Mouse (Mus musculus): ENCODE results near the gene Hk2.
"Not testable (repeated sequence)": the region's sequence is repeated elsewhere in the genome, so short reads cannot be mapped to it uniquely, and the experiment has no call there.

The Hk2 gene

GRCm38 (mm10) chr6:82737634-82738540 is 36.4 kb downstream of the Hk2 start:
- no peak for DNase-seq

GRCm38 (mm10) chr6:82736626-82737600 is 37.3 kb downstream of the Hk2 start:
- no peak for DNase-seq

GRCm38 (mm10) chr6:82735347-82735746 is 38.9 kb downstream of the Hk2 start:
- no peak for DNase-seq

- DNase-seq = no peak
Measured at GRCm38 (mm10) chr6:82728635-82729034, 45.6 kb downstream of the Hk2 start.

GRCm38 (mm10) chr6:82727206-82727605 is 47.0 kb downstream of the Hk2 start:
- DNase-seq = no peak

GRCm38 (mm10) chr6:82723321-82723720 is 50.9 kb downstream of the Hk2 start:
- no peak for DNase-seq

- no peak for DNase-seq
Measured at GRCm38 (mm10) chr6:82716126-82716525, 58.1 kb downstream of the Hk2 start.

GRCm38 (mm10) chr6:82715653-82716052 is 58.6 kb downstream of the Hk2 start:
- DNase-seq = no peak

- no peak for DNase-seq
Measured at GRCm38 (mm10) chr6:82715253-82715652, 59.0 kb downstream of the Hk2 start.

- no peak for DNase-seq
Measured at GRCm38 (mm10) chr6:82714841-82715240, 59.4 kb downstream of the Hk2 start.

GRCm38 (mm10) chr6:82714243-82714642 is 60.0 kb downstream of the Hk2 start:
- DNase-seq = peak; percentile 39

GRCm38 (mm10) chr6:82707742-82708141 is 66.5 kb downstream of the Hk2 start:
- no peak for DNase-seq

GRCm38 (mm10) chr6:82707241-82707640 is 67.0 kb downstream of the Hk2 start:
- no peak for DNase-seq

- DNase-seq = no peak
Measured at GRCm38 (mm10) chr6:82705221-82705620, 69.0 kb downstream of the Hk2 start, which contains the start of gene Pole4. Gene Pole4, minus strand, starts transcription at chr6:82705365.

- DNase-seq = no peak
Measured at GRCm38 (mm10) chr6:82703710-82704109, 70.5 kb downstream of the Hk2 start.

- DNase-seq = peak; percentile 60
Measured at GRCm38 (mm10) chr6:82702593-82703017, 71.6 kb downstream of the Hk2 start.

GRCm38 (mm10) chr6:82701296-82701695 is 73.0 kb downstream of the Hk2 start:
- DNase-seq = no peak

GRCm38 (mm10) chr6:82699831-82700230 is 74.4 kb downstream of the Hk2 start:
- no peak for DNase-seq

- DNase-seq = no peak
Measured at GRCm38 (mm10) chr6:82696736-82697135, 77.5 kb downstream of the Hk2 start.

- no peak for DNase-seq
Measured at GRCm38 (mm10) chr6:82694668-82695067, 79.6 kb downstream of the Hk2 start.

- no peak for DNase-seq
Measured at GRCm38 (mm10) chr6:82689474-82689873, 84.8 kb downstream of the Hk2 start.

GRCm38 (mm10) chr6:82688586-82688985 is 85.7 kb downstream of the Hk2 start:
- not testable (repeated sequence) for DNase-seq

- no peak for DNase-seq
Measured at GRCm38 (mm10) chr6:82684136-82684535, 90.1 kb downstream of the Hk2 start.
